Mouse (Mus musculus) small intestine, adult 2 months (tissue): ENCODE results near the gene Zbtb34.

ENCODE experiments used
- CTCF ChIP-seq: fragments of 200-500 bp; IDR thresholded peaks from 2 replicates; pipeline ENCODE4 v1.5.1; 2012; ENCODE audit warnings: low read depth, mild to moderate bottlenecking, control low read depth, inconsistent platforms, low read length, moderate library complexity, mixed read lengths; ENCODE audit not compliant: insufficient replicate concordance, insufficient read length; ENCODE audit errors: extremely low read depth
- POLR2A ChIP-seq: fragments of 200-500 bp; IDR thresholded peaks from 2 replicates; pipeline ENCODE4 v1.6.1; 2012; ENCODE audit warnings: low read depth, mild to moderate bottlenecking, control low read depth, inconsistent platforms, low read length, moderate library complexity

- TF ChIP-seq CTCF (no peak), POLR2A (no peak)
These were observed 32.0 kb downstream of the Zbtb34 start for GRCm38 (mm10) chr2:33399091-33399490.
